Mouse (Mus musculus): ENCODE results near the gene Mrnip. TPM values are rescaled to one million over a fixed set of nuclear protein-coding genes. Genes with fewer than 3 reads are reported as not detected.
A peak's percentile ranks its signal among the peaks of the same experiment; 100 is the strongest.

Mrnip gene
- polyA plus RNA-seq, 1 experiment from 2014 or later: 39.2 TPM

- Histone ChIP-seq H3K9me3 (replicated peaks; ENCODE audit: control insufficient read depth, low read length, poor library complexity, severe bottlenecking) (no peaks in the 10 kb centered on the region), H3K4me1 (ENCODE audit: control insufficient read depth, insufficient read depth, low read length) (peaks cover 13% of the 10 kb centered on the region), H3K4me2 (ENCODE audit: low read length) (no peak overlapping the region), H3K27me3 (ENCODE audit: control insufficient read depth, insufficient read depth, low read depth, low read length) (no peaks in the 10 kb centered on the region), H3K4me3 (ENCODE audit: low read depth, low read length) (no peak overlapping the region), H3K36me3 (ENCODE audit: control insufficient read depth, insufficient read depth, low read length) (peaks cover 49% of the 10 kb centered on the region), H3K9ac (ENCODE audit: low read depth, low read length) (no peak overlapping the region), H3K27ac (ENCODE audit: low read length) (no peak overlapping the region)
- no peak for ATAC-seq
- WGBS: 91% methylated on average over 2 of the region's 2 CpGs
These were observed 31.8 kb downstream of the Mrnip start for GRCm38 (mm10) chr11:50206037-50206436.

DNA sequence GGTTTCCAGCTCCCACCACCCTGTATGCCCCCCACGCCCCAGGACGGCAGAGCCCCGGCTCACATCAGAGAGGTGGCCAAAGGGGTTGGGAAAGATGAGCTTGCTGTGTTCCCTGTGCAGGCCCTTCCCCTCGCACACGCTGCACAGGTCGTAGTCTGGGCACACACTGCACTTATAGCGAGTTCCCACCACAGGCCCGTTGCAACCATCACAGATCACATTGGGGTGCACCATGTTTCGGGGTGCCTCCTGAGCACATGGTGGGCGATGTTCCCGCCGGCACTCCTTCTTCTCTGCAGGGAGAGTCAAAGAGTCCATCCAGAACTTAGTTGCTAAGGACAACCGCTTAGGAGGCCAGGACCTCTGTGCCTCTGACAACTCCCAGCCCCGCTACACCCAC lies 33.1 kb downstream of the Mrnip start:
- WGBS: 96% methylated on average over 14 of the region's 14 CpGs
- Histone ChIP-seq H3K4me1 (ENCODE audit: control insufficient read depth, insufficient read depth, low read length) (peaks cover 19% of the 10 kb centered on the region), H3K9ac (ENCODE audit: low read depth, low read length) (no peak overlapping the region), H3K4me3 (ENCODE audit: low read depth, low read length) (no peak overlapping the region), H3K36me3 (ENCODE audit: control insufficient read depth, insufficient read depth, low read length) (peaks cover 37% of the 10 kb centered on the region), H3K27ac (ENCODE audit: low read length) (no peak overlapping the region), H3K4me2 (ENCODE audit: low read length) (no peak overlapping the region), H3K9me3 (replicated peaks; ENCODE audit: control insufficient read depth, low read length, poor library complexity, severe bottlenecking) (no peaks in the 10 kb centered on the region), H3K27me3 (ENCODE audit: control insufficient read depth, insufficient read depth, low read depth, low read length) (no peaks in the 10 kb centered on the region)
- ATAC-seq: no peak

- WGBS: 93% methylated on average over 5 of the region's 5 CpGs
- no peak overlapping the region for H3K4me3 ChIP-seq (ENCODE audit: low read depth, low read length)
- H3K9me3 ChIP-seq (replicated peaks; ENCODE audit: control insufficient read depth, low read length, poor library complexity, severe bottlenecking): no peaks in the 10 kb centered on the region
- H3K9ac ChIP-seq (ENCODE audit: low read depth, low read length): no peak overlapping the region
- no peak for ATAC-seq
- H3K27me3 ChIP-seq (ENCODE audit: control insufficient read depth, insufficient read depth, low read depth, low read length): no peaks in the 10 kb centered on the region
- H3K36me3 ChIP-seq (ENCODE audit: control insufficient read depth, insufficient read depth, low read length): peaks cover 32% of the 10 kb centered on the region
- H3K4me2 ChIP-seq (ENCODE audit: low read length): no peak overlapping the region
- H3K27ac ChIP-seq (ENCODE audit: low read length): no peak overlapping the region
- H3K4me1 ChIP-seq (ENCODE audit: control insufficient read depth, insufficient read depth, low read length): peaks cover 20% of the 10 kb centered on the region
These were observed 33.8 kb downstream of the Mrnip start for GRCm38 (mm10) chr11:50208039-50208438.

GRCm38 (mm10) chr11:50210101-50210504 lies 35.9 kb downstream of the Mrnip start:
- Histone ChIP-seq H3K4me3 (ENCODE audit: low read depth, low read length) (peak overlapping the region; percentile 98), H3K27me3 (ENCODE audit: control insufficient read depth, insufficient read depth, low read depth, low read length) (no peaks in the 10 kb centered on the region), H3K9ac (ENCODE audit: low read depth, low read length) (peak overlapping the region; percentile 98), H3K27ac (ENCODE audit: low read length) (peak overlapping the region; percentile 98), H3K4me2 (ENCODE audit: low read length) (peak overlapping the region; percentile 59), H3K36me3 (ENCODE audit: control insufficient read depth, insufficient read depth, low read length) (peaks cover 16% of the 10 kb centered on the region), H3K9me3 (replicated peaks; ENCODE audit: control insufficient read depth, low read length, poor library complexity, severe bottlenecking) (no peaks in the 10 kb centered on the region), H3K4me1 (ENCODE audit: control insufficient read depth, insufficient read depth, low read length) (peaks cover 22% of the 10 kb centered on the region)
- WGBS: under 1% methylated on average over 24 of the region's 24 CpGs
- peak; percentile 94 for ATAC-seq

DNA sequence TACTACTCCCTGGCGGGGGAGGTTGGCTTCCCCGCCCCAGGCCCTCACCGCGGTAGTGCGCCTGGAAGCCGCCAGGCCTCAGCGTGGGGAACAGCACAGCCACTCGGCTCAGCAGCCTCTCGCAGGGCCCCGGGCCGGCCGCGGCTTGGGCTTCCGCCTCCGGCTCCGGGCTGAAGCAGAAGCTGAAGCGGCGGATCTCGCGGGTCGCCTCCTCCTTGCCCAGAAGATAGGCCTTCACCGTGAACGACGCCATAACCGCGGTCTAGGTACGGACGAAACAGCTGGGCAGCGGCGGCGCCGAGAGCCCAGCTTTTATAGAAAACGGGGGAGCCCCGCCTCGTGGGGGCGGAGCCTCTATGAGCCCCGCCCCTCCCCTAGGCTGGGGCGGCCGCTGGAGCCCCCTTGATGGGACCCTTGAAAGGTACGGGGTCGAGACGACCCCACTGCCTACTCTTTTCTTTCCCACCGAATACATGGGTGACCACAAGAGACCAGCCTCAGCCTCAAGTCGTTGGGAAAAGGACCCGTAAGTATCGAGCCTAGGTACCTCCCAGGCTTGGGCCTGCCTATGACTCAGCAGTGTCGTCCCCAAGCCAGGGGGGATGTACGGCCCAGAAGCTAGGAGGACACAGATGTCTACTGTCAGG lies 36.4 kb downstream of the Mrnip start, which contains the start of the genes Sqstm1 and Mgat4b:
TSS of gene Sqstm1 (minus strand) at position 323 of the 647 bp plus-strand sequence.
TSS of gene Mgat4b (plus strand) at position 386 of the 647 bp plus-strand sequence.
- H3K4me1 ChIP-seq (ENCODE audit: control insufficient read depth, insufficient read depth, low read length): peaks cover 22% of the 10 kb centered on the region
- no peaks in the 10 kb centered on the region for H3K9me3 ChIP-seq (replicated peaks; ENCODE audit: control insufficient read depth, low read length, poor library complexity, severe bottlenecking)
- H3K27me3 ChIP-seq (ENCODE audit: control insufficient read depth, insufficient read depth, low read depth, low read length): no peaks in the 10 kb centered on the region
- peaks cover 12% of the 10 kb centered on the region for H3K36me3 ChIP-seq (ENCODE audit: control insufficient read depth, insufficient read depth, low read length)
- peak within 1 kb of the TSS; percentile 98 for H3K9ac ChIP-seq (ENCODE audit: low read depth, low read length)
- peak; percentile 77 for ATAC-seq
- H3K27ac ChIP-seq (ENCODE audit: low read length): peak within 1 kb of the TSS; percentile 98
- peak within 1 kb of the TSS; percentile 98 for H3K4me3 ChIP-seq (ENCODE audit: low read depth, low read length)
- peak within 1 kb of the TSS; percentile 59 for H3K4me2 ChIP-seq (ENCODE audit: low read length)
- under 1% methylated on average over 48 of the region's 48 CpGs for WGBS

- peak overlapping the region; percentile 59 for H3K4me2 ChIP-seq (ENCODE audit: low read length)
- peak overlapping the region; percentile 98 for H3K4me3 ChIP-seq (ENCODE audit: low read depth, low read length)
- peaks cover 22% of the 10 kb centered on the region for H3K4me1 ChIP-seq (ENCODE audit: control insufficient read depth, insufficient read depth, low read length)
- 86% methylated on average over 3 of the region's 3 CpGs for WGBS
- no peak for ATAC-seq
- no peaks in the 10 kb centered on the region for H3K9me3 ChIP-seq (replicated peaks; ENCODE audit: control insufficient read depth, low read length, poor library complexity, severe bottlenecking)
- H3K27ac ChIP-seq (ENCODE audit: low read length): peak overlapping the region; percentile 98
- H3K36me3 ChIP-seq (ENCODE audit: control insufficient read depth, insufficient read depth, low read length): peaks cover 9% of the 10 kb centered on the region
- H3K9ac ChIP-seq (ENCODE audit: low read depth, low read length): peak overlapping the region; percentile 98; the same call in 1 of the 2 replicates
- no peaks in the 10 kb centered on the region for H3K27me3 ChIP-seq (ENCODE audit: control insufficient read depth, insufficient read depth, low read depth, low read length)
These were observed 37.2 kb downstream of the Mrnip start for GRCm38 (mm10) chr11:50211322-50212059.

- ATAC-seq: no peak
- Histone ChIP-seq H3K9ac (ENCODE audit: low read depth, low read length) (no peak overlapping the region), H3K36me3 (ENCODE audit: control insufficient read depth, insufficient read depth, low read length) (peaks cover 2% of the 10 kb centered on the region), H3K9me3 (replicated peaks; ENCODE audit: control insufficient read depth, low read length, poor library complexity, severe bottlenecking) (no peaks in the 10 kb centered on the region), H3K27me3 (ENCODE audit: control insufficient read depth, insufficient read depth, low read depth, low read length) (no peaks in the 10 kb centered on the region), H3K4me1 (ENCODE audit: control insufficient read depth, insufficient read depth, low read length) (peaks cover 22% of the 10 kb centered on the region), H3K4me2 (ENCODE audit: low read length) (no peak overlapping the region), H3K4me3 (ENCODE audit: low read depth, low read length) (no peak overlapping the region), H3K27ac (ENCODE audit: low read length) (no peak overlapping the region)
- WGBS: 86% methylated on average over 3 of the region's 3 CpGs
These were observed 38.0 kb downstream of the Mrnip start for GRCm38 (mm10) chr11:50212060-50212739.

- H3K4me3 ChIP-seq (ENCODE audit: low read depth, low read length): no peak overlapping the region
- 63% methylated on average over 11 of the region's 11 CpGs for WGBS
- no peak overlapping the region for H3K4me2 ChIP-seq (ENCODE audit: low read length)
- H3K9ac ChIP-seq (ENCODE audit: low read depth, low read length): no peak overlapping the region
- peaks cover 22% of the 10 kb centered on the region for H3K4me1 ChIP-seq (ENCODE audit: control insufficient read depth, insufficient read depth, low read length)
- no peaks in the 10 kb centered on the region for H3K9me3 ChIP-seq (replicated peaks; ENCODE audit: control insufficient read depth, low read length, poor library complexity, severe bottlenecking)
- H3K27me3 ChIP-seq (ENCODE audit: control insufficient read depth, insufficient read depth, low read depth, low read length): no peaks in the 10 kb centered on the region
- H3K27ac ChIP-seq (ENCODE audit: low read length): peak overlapping the region; percentile 36
- no peaks in the 10 kb centered on the region for H3K36me3 ChIP-seq (ENCODE audit: control insufficient read depth, insufficient read depth, low read length)
- ATAC-seq: no peak
These were observed 38.9 kb downstream of the Mrnip start for GRCm38 (mm10) chr11:50212848-50213758.
